Mouse (Mus musculus) stomach, embryonic 14.5 days (tissue): ENCODE measurements at regions not wholly inside any gene's neighbourhood (a gene's known extent, or its start where the extent isn't known, plus 50 kb on each side); places are given as distances from the start of the nearest gene placed in this dataset.

ENCODE experiments used
- ATAC-seq: fragments of 200-750 bp; cut with Nextera tagmentation; 2 replicates; pipeline ENCODE4 v1.8.0; 2017; ENCODE audit warnings: low read depth, moderate TSS enrichment; ENCODE audit not compliant: insufficient number of reproducible peaks, insufficient read depth, low FRiP score
- H3K27ac ChIP-seq: fragments of 300-500 bp; sonication (generic); 2 replicates; pipeline ENCODE4 v1.5.1; 2014; ENCODE audit warnings: mild to moderate bottlenecking, low read length, moderate library complexity, mixed read lengths
- H3K27me3 ChIP-seq: fragments of 300-500 bp; sonication (generic); 2 replicates; pipeline ENCODE4 v1.6.1; 2014; ENCODE audit warnings: low read length, control low read depth, mixed read lengths; ENCODE audit not compliant: control insufficient read depth, insufficient read depth
- H3K36me3 ChIP-seq: fragments of 300-500 bp; sonication (generic); 2 replicates; pipeline ENCODE4 v1.6.1; 2014; ENCODE audit warnings: mild to moderate bottlenecking, control low read depth, low read length, moderate library complexity, mixed read lengths; ENCODE audit not compliant: control insufficient read depth, insufficient read depth
- H3K4me1 ChIP-seq: fragments of 300-500 bp; sonication (generic); 2 replicates; pipeline ENCODE4 v1.6.1; 2014; ENCODE audit warnings: low read length, control low read depth, mixed read lengths; ENCODE audit not compliant: control insufficient read depth, insufficient read depth
- H3K4me2 ChIP-seq: fragments of 300-500 bp; sonication (generic); replicated peaks from 2 replicates; pipeline ENCODE4 v1.6.1; 2014; ENCODE audit warnings: low read depth, low read length, control low read depth
- H3K4me3 ChIP-seq: fragments of 300-500 bp; sonication (generic); 2 replicates; pipeline ENCODE4 v1.5.1; 2014; ENCODE audit warnings: low read depth, low read length, control low read depth
- H3K9ac ChIP-seq: fragments of 300-500 bp; sonication (generic); replicated peaks from 2 replicates; pipeline ENCODE4 v1.6.1; 2014; ENCODE audit warnings: low read depth, mild to moderate bottlenecking, control low read depth, low read length, moderate library complexity, mixed read lengths
- H3K9me3 ChIP-seq: fragments of 300-500 bp; sonication (generic); 2 replicates; pipeline ENCODE4 v1.6.1; 2016; ENCODE audit warnings: low read depth, low read length, control low read depth; ENCODE audit not compliant: control insufficient read depth
- WGBS: fragments of 180-500 bp; shearing (Covaris S2); extraction: QIAGEN DNeasy Blood & Tissue Kit; methylation state at CpG from one replicate; pipeline ENCODE4 v1.1.7; 2014; 5-methylcytosine and 5-hydroxymethylcytosine counted together

DNA sequence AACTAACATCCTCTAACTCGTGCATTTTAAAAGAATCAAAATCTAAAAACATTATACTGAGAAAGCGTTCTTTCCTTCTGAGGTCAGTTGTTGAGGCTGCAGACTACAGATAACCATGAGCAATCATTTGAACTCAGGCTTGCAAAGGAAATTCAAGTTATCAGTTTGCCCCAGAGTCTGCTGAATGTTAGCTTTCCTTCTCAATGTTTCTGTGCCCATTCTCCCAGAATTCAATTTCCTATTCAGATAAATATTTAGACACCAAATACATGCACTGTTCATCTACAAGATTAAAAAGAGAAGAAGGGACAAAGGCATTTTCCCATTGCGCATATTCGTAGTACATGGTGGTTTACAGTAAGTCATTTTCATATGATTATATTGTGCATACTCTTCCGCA lies 107.9 kb upstream of the Tank start:
- Histone ChIP-seq H3K36me3 (no peaks in the 10 kb centered on the region), H3K4me2 (no peak overlapping the region), H3K9me3 (no peaks in the 10 kb centered on the region), H3K27ac (no peak overlapping the region), H3K27me3 (no peaks in the 10 kb centered on the region), H3K9ac (no peak overlapping the region), H3K4me1 (no peaks in the 10 kb centered on the region), H3K4me3 (no peak overlapping the region)
- WGBS = 91% methylated on average over 5 of the region's 5 CpGs
- ATAC-seq = no peak

DNA sequence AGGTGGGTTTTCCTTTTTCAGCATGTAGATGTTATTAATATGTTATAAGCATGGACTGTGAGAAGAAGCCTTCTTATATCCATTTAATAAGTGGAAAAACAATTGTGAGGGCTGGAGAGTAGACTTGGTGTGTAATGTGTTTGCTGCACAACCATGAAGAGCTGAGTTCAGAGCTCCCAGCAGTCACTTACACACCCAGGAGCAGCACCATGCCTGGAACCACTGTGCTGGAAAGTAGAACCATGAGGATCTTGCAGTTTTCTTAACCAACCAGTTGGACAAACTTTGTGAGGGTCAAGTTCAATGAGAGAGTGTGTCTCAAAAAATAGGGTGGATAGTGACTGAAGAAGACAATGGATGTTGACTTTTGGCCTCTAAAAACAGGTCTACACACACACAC lies 108.3 kb upstream of the Tank start:
- no peaks in the 10 kb centered on the region for H3K36me3 ChIP-seq
- no peak for ATAC-seq
- H3K4me1 ChIP-seq = no peaks in the 10 kb centered on the region
- no peaks in the 10 kb centered on the region for H3K27me3 ChIP-seq
- no peak overlapping the region for H3K27ac ChIP-seq
- no peaks in the 10 kb centered on the region for H3K9me3 ChIP-seq
- H3K9ac ChIP-seq = no peak overlapping the region
- no peak overlapping the region for H3K4me2 ChIP-seq
- no peak overlapping the region for H3K4me3 ChIP-seq

DNA sequence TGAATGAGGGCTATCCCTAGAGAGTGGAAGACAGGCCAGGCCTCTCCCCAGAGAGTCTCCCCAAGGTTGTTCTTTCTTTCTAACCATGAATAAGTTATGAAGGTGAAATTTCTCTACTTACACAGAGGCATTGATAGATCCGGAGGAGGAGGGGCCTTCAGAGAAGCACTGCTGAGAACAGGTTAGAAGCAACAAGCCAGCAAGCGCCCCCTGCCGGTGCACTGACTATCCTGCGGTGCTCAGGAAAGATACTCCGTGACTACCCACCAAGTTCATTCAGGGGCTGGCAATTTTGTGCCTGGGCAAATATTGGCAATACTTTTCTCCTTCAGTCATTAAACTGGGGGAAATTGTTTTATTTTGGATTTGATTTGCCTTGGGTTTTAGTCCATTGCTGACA lies 122.5 kb upstream of the Tank start:
- Histone ChIP-seq H3K27me3 (no peaks in the 10 kb centered on the region), H3K4me3 (no peak overlapping the region), H3K27ac (no peak overlapping the region), H3K9ac (no peak overlapping the region), H3K36me3 (no peaks in the 10 kb centered on the region), H3K9me3 (no peaks in the 10 kb centered on the region), H3K4me1 (0 out of 2 replicates have a peak, but pooled peaks cover 4% of the 10 kb centered on the region), H3K4me2 (no peak overlapping the region)
- WGBS = 29% methylated on average over 5 of the region's 5 CpGs
- no peak for ATAC-seq

DNA sequence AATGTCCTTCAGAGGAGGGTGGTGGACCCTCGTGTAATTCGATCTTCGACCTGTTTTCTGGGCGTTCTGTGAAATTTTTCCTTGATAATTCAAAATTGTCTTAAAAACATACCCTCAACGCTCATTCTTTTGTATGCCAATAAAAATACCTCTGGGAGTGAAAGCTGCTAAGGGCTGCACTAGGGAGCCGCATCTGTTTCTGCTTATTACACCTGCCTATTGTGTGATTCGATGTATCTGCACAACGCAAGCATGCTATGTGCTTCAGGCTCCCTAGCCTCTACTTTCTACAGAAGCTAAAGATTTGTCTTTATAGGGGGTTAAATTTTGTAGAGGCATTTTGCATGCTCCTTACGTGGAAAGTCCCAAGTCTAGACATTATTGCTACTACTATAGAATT lies 123.7 kb upstream of the Tank start:
- 31% methylated on average over 9 of the region's 9 CpGs for WGBS
- no peak overlapping the region for H3K9ac ChIP-seq
- H3K27ac ChIP-seq = no peak overlapping the region
- ATAC-seq = no peak
- no peaks in the 10 kb centered on the region for H3K27me3 ChIP-seq
- H3K9me3 ChIP-seq = no peaks in the 10 kb centered on the region
- 0 out of 2 replicates have a peak, but pooled peaks cover 4% of the 10 kb centered on the region for H3K4me1 ChIP-seq
- no peak overlapping the region; the same call in 1 of the 2 replicates for H3K4me3 ChIP-seq
- H3K4me2 ChIP-seq = no peak overlapping the region
- H3K36me3 ChIP-seq = no peaks in the 10 kb centered on the region

DNA sequence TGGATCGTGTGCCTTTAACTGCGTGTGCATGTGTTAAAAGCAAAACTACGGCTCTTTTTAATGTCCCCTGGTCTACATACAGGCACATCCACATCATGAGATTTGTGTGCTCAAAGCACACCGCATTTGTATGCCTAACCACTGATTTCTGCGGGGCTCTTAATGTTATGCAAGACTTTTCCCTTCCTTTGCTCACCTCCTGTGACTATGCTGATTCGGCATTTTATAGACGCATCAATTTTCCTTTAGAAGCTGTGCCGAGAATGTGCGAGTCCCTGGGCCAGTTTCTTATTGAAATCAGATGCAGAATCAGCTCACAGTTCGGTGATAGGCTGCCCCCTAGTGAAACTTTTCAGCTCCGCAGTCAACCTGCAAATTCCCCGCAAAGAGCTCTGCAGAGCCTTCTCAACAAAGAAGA lies 124.1 kb upstream of the Tank start:
- Histone ChIP-seq H3K9me3 (no peaks in the 10 kb centered on the region), H3K27ac (no peak overlapping the region), H3K4me3 (peak overlapping the region; percentile 27), H3K36me3 (no peaks in the 10 kb centered on the region), H3K27me3 (no peaks in the 10 kb centered on the region), H3K9ac (no peak overlapping the region), H3K4me2 (peak overlapping the region; percentile 46), H3K4me1 (0 out of 2 replicates have a peak, but pooled peaks cover 4% of the 10 kb centered on the region)
- ATAC-seq = no peak
- 4% methylated on average over 12 of the region's 12 CpGs for WGBS

DNA sequence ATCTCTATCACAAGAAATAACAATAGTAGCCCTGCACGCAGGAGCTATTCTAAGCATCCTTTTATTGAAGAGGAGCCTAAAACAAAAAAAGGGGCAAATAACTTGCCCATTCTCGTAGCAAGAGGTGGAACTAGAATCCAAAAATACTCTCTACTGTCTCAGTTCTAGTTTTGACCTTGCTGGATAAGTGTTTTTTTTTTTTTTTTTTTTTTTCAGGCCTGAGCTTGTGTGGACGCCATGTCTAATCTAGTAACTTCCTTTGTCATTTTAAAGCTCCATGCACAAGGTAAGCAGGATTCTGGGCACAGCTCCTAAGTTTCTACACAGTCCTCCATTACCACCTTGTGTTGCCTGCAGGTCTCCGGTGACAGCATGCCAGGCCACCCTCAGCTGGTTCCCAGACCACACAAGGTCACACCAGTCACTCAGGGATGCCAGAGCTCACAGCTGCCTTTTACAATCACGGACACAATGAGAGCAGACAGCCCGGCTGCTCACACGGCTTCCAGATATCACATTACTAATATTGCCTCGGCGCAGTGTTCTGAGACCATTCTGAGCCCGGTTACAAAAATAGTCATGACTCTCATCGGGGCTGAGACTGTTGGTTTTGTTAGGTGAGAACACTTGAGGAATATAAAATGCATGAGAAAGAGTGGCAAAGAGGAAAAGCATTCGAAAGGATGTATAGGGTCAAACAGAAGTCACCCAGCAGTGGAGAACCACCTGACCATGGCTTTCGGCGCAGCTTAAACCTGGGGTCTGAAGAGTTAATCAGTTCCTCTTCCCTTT lies 124.7 kb upstream of the Tank start:
- WGBS = 45% methylated on average over 14 of the region's 14 CpGs
- Histone ChIP-seq H3K9ac (no peak overlapping the region), H3K4me1 (0 out of 2 replicates have a peak, but pooled peaks cover 4% of the 10 kb centered on the region), H3K27me3 (no peaks in the 10 kb centered on the region), H3K27ac (no peak overlapping the region), H3K4me2 (peak overlapping the region; percentile 46), H3K9me3 (no peaks in the 10 kb centered on the region), H3K36me3 (no peaks in the 10 kb centered on the region), H3K4me3 (peak overlapping the region; percentile 27)
- no peak for ATAC-seq

DNA sequence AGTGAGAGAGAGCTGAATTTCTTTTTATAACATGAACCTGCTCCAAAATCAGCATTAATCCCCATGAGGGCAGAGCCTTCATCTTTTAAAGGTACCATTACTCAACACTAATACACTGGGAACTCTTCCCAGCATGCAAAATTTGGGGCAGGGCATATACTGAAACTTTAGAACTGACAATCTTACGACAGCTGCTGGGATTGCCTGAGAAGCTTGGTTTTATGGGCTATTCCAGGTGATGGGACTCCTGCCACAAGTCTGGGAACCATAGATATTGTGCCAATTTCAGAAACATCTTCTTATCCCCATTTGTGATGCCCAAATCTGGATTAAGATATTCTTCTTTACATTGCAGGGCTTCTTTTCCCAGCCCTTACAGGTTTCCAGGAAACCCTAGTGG lies 125.8 kb upstream of the Tank start:
- H3K4me1 ChIP-seq = 0 out of 2 replicates have a peak, but pooled peaks cover 4% of the 10 kb centered on the region
- no peaks in the 10 kb centered on the region for H3K9me3 ChIP-seq
- no peak overlapping the region for H3K9ac ChIP-seq
- 86% methylated on average over 1 of the region's 1 CpGs for WGBS
- no peaks in the 10 kb centered on the region for H3K27me3 ChIP-seq
- no peak overlapping the region for H3K27ac ChIP-seq
- H3K36me3 ChIP-seq = no peaks in the 10 kb centered on the region
- ATAC-seq = no peak
- H3K4me2 ChIP-seq = no peak overlapping the region
- no peak overlapping the region for H3K4me3 ChIP-seq

DNA sequence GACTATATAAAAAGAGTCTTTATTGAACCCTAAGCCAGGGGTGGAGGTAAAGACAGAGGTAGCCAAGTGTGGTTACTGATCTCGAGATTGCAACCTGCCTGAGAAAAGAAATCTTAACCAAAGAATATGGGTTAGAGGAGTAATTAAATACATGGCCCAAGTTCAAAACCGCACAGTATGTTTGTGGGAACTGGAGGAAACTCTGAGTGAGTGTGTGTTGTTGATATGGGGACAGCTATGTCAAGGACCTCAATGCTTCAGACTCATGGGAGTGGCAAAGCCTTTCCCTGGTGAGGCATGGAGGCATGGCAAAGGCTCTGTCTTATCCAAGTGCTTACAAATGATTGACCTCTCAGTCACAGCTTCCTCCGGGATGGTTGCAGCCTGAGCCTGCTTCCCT lies 127.7 kb upstream of the Tank start:
- Histone ChIP-seq H3K4me1 (0 out of 2 replicates have a peak, but pooled peaks cover 4% of the 10 kb centered on the region), H3K4me2 (no peak overlapping the region)
- 79% methylated on average over 3 of the region's 3 CpGs for WGBS

DNA sequence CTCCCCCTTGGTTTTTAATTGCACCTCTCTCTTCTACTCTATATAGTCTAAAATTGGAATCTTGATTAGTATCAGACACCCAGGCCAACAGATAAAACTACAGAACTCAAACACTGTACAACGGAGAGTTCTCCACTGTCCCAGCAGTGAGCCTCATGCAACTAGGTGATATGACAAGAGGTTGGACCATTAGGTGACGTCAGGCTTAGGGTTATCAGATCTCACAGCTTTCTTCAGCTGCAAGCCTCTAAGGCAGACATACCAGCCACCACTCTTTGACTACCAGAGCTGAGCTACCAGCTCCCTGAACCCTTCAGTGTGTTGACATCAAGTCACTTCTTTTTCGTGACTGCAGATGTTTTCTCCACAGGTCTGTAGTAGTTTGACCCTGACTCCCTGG lies 141.8 kb upstream of the Tank start:
- no peak overlapping the region for H3K4me3 ChIP-seq
- H3K27ac ChIP-seq = no peak overlapping the region
- H3K36me3 ChIP-seq = no peaks in the 10 kb centered on the region
- H3K4me2 ChIP-seq = no peak overlapping the region
- no peaks in the 10 kb centered on the region for H3K4me1 ChIP-seq
- ATAC-seq = no peak
- no peaks in the 10 kb centered on the region for H3K9me3 ChIP-seq
- H3K27me3 ChIP-seq = no peaks in the 10 kb centered on the region
- 81% methylated on average over 3 of the region's 3 CpGs for WGBS
- H3K9ac ChIP-seq = no peak overlapping the region

More for the DNA sequence above, 127.7 kb upstream of the Tank start:
- no peak for ATAC-seq
- Histone ChIP-seq H3K27me3 (no peaks in the 10 kb centered on the region), H3K27ac (no peak overlapping the region), H3K4me3 (no peak overlapping the region), H3K9me3 (no peaks in the 10 kb centered on the region), H3K9ac (no peak overlapping the region), H3K36me3 (no peaks in the 10 kb centered on the region)
